Mouse (Mus musculus) G1E-ER4 (cell line): ENCODE results near the gene Bicdl2. TPM values are rescaled to one million over a fixed set of nuclear protein-coding genes. Genes with fewer than 3 reads are reported as not detected.

ENCODE experiments used
- GATA1 ChIP-seq: IDR thresholded peaks from one replicate; pipeline ENCODE4 v1.8.0; 2012; ENCODE audit warnings: low read length, inconsistent platforms
- polyA plus RNA-seq: library from polyadenylated mRNA; stranded (reverse); fragments of >175 nt; gene quantifications from 2 replicates; pipeline ENCODE4 v1.2.3, GENCODE M21; 2012

Gene Bicdl2
- polyA plus RNA-seq, 1 experiment: not detected

- no peak for TF ChIP-seq GATA1
Observed at GRCm38 (mm10) chr17:23665511-23665910, 5.2 kb downstream of the Bicdl2 start.

GRCm38 (mm10) chr17:23670516-23671074 lies 10.3 kb downstream of the Bicdl2 start:
- TF ChIP-seq GATA1: no peak

- TF ChIP-seq GATA1: no peak
Observed at GRCm38 (mm10) chr17:23671519-23671918, 11.2 kb downstream of the Bicdl2 start.

GRCm38 (mm10) chr17:23672761-23673160 lies 12.5 kb downstream of the Bicdl2 start:
- no peak for TF ChIP-seq GATA1

- no peak for TF ChIP-seq GATA1
Observed at GRCm38 (mm10) chr17:23673424-23674073, 13.2 kb downstream of the Bicdl2 start, which contains the start of the genes Hcfc1r1 and Thoc6. Gene Hcfc1r1, plus strand, starts transcription at chr17:23673596. Gene Thoc6, minus strand, starts transcription at chr17:23673882.

- TF ChIP-seq GATA1: no peak
Observed at GRCm38 (mm10) chr17:23674271-23674952, 14.1 kb downstream of the Bicdl2 start.

- TF ChIP-seq GATA1: no peak
Observed at GRCm38 (mm10) chr17:23675127-23675526, 14.8 kb downstream of the Bicdl2 start.

GRCm38 (mm10) chr17:23675564-23676281 lies 15.4 kb downstream of the Bicdl2 start:
- no peak for TF ChIP-seq GATA1

- no peak for TF ChIP-seq GATA1
Observed at GRCm38 (mm10) chr17:23676473-23677031, 16.2 kb downstream of the Bicdl2 start.

GRCm38 (mm10) chr17:23677236-23677679 lies 17.0 kb downstream of the Bicdl2 start, which contains the start of gene Tnfrsf12a:
Gene Tnfrsf12a, minus strand, starts transcription at chr17:23677468.
- TF ChIP-seq GATA1: no peak

GRCm38 (mm10) chr17:23679127-23679835 lies 19.0 kb downstream of the Bicdl2 start, which contains the start of gene Cldn6:
Gene Cldn6, plus strand, starts transcription at chr17:23679249.
- TF ChIP-seq GATA1: no peak

- no peak for TF ChIP-seq GATA1
Observed at GRCm38 (mm10) chr17:23680336-23680735, 20.0 kb downstream of the Bicdl2 start.

GRCm38 (mm10) chr17:23681086-23681485 lies 20.8 kb downstream of the Bicdl2 start:
- no peak for TF ChIP-seq GATA1

- no peak for TF ChIP-seq GATA1
Observed at GRCm38 (mm10) chr17:23682092-23682491, 21.8 kb downstream of the Bicdl2 start.

GRCm38 (mm10) chr17:23682530-23682929 lies 22.2 kb downstream of the Bicdl2 start:
- no peak for TF ChIP-seq GATA1

- TF ChIP-seq GATA1: no peak
Observed at GRCm38 (mm10) chr17:23683226-23683625, 22.9 kb downstream of the Bicdl2 start.
